Mouse (Mus musculus): ENCODE measurements around the gene Hoxc11. TPM values are rescaled to one million over a fixed set of nuclear protein-coding genes. Genes with fewer than 3 reads are reported as not detected.

Gene Hoxc11
- total RNA-seq, 1 experiment from 2014 or later = not detected

DNA sequence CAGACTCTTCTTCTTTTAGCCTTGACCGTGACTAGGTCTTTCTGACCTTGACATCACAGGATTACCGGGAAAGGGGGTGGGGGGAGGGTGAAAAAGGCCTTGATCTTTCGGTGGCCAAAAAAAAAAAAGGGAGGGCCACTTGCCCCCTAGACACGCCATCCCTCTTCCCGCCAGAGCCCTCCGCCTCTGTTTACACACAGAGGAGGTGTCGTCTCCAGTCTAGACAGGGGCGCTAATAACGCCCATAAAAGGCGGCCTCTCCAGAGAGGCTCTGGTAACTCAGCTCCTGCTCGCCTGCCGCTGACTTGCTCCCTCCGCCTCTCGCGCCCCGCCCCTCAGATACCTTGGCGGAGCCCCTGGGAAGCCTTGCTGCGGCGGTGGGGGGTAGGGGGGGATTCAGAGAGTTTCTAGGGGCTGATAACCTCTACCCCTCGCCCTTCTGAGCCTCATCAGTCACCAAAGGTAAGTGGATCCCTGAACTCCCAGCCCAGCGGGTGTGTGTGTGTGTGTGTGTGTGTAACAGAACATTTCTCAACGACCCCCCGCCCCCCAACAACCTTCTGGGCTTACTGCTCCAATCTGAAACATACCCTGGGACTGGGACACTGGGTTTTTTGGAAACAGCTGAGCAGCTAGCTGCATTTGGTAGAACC is 22.4 kb upstream of the Hoxc11 start:
- no peak for ATAC-seq (replicated peaks in 1 of 2; ENCODE audit: insufficient read depth in 1 of 2, low FRiP score in 2 of 2, low TSS enrichment in 1 of 2, low read depth in 1 of 2, poor library complexity in 2 of 2, severe bottlenecking in 2 of 2)

DNA sequence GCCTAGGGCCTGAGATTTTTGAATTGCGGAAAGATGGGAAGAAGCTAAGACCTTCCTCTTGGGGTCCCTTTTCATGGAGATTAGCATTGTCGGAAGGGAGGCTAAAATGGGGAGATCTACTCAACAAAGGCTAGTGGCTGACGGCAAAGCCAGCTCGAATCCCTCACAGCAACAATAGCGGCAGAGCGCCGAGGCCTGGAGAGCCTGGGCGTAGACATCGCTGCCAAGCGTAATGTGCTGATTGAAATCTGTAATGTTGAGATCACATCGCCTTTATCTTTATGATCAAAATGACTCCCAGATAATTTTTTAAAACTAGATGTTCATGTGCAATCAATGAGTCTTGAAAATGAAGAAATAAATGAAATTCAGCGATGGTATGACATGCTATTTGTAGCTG is 19.8 kb upstream of the Hoxc11 start:
- no peak for ATAC-seq (replicated peaks in 1 of 2; ENCODE audit: insufficient read depth in 1 of 2, low FRiP score in 2 of 2, low TSS enrichment in 1 of 2, low read depth in 1 of 2, poor library complexity in 2 of 2, severe bottlenecking in 2 of 2)

- no peak for ATAC-seq (replicated peaks in 1 of 2; ENCODE audit: insufficient read depth in 1 of 2, low FRiP score in 2 of 2, low TSS enrichment in 1 of 2, low read depth in 1 of 2, poor library complexity in 2 of 2, severe bottlenecking in 2 of 2)
These were observed 19.3 kb upstream of the Hoxc11 start for GRCm38 (mm10) chr15:102934897-102935296.

DNA sequence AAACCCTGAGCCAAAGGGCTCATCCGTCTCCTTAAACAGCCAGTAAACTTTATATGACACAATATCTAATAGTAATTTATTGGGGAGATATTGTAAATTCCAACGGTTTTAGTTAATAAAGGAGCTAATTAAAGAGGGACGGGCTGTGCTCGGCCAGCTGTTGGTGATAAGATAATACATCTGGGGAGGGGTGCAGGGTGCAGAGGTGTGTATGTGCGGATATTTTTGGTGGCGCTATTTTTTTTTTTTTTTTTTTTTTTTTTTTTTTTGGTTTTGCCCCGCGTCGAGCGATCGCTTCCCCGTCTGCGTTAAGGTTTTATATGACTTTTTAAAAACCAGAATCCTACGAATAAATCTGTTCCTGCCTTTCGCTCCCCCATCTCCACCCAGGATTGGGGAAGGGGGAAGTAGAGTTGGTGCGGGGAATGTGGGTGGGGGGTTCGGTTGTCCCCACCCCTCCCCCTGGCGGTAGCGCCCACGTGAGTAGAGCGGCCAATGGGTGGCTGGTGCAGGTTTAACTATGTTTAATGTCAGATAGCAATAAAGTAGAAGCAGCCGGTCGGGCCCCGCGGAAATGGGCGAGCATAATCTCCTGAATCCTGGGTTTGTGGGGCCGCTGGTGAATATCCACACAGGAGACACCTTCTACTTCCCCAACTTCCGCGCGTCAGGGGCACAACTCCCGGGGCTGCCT is 17.8 kb upstream of the Hoxc11 start, which contains the start of gene Hoxc12:
Hoxc12 (plus strand) TSS at position 479 of the 694 bp plus-strand sequence.
- ATAC-seq (replicated peaks in 1 of 2; ENCODE audit: insufficient read depth in 1 of 2, low FRiP score in 2 of 2, low TSS enrichment in 1 of 2, low read depth in 1 of 2, poor library complexity in 2 of 2, severe bottlenecking in 2 of 2) = no peak

GRCm38 (mm10) chr15:102937036-102937666 is 17.1 kb upstream of the Hoxc11 start:
- no peak for ATAC-seq (replicated peaks in 1 of 2; ENCODE audit: insufficient read depth in 1 of 2, low FRiP score in 2 of 2, low TSS enrichment in 1 of 2, low read depth in 1 of 2, poor library complexity in 2 of 2, severe bottlenecking in 2 of 2)

DNA sequence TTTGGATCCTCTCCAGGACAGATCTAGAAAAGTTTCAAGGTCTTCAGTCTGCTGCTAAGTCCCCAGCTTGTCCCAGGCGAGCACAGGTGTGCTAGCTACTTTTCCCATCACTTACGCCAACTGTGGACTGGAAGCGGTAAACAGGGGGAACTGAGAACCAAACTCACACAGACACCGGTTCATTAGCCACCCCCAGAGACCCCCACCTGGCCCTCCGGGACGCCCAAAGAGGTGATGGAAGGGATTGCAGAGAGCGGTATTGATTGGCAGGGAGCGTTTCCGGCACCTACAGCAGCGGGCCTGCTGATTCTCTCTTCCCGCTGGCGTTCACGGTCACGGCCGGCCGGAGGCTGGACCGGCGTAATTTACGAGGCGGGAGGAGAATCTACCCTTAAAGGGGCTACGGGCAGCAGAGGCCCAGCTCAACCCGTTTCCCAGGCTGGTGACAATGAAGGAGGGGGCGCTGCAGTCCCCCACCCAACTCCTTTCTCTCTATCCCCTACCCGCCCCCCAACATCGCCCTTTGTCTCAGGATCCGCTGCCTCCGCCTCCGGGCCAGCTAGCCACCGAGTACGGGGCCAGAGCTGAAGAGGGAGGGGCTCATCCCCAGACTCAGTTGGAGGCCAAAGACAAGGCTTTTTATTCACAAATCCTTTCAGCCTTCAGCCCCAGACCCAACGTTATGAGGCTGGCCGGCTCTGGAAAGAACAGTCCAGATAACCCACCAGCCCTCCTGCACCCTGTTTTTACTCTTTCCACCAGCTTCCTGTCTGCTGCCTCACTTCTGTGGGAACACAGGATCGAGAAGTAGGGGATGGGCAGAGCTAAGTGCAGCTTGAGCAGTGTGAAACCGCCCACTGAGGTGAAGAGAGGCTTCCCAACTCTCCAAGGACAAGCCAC is 14.7 kb upstream of the Hoxc11 start:
- no peak for ATAC-seq (replicated peaks in 1 of 2; ENCODE audit: insufficient read depth in 1 of 2, low FRiP score in 2 of 2, low TSS enrichment in 1 of 2, low read depth in 1 of 2, poor library complexity in 2 of 2, severe bottlenecking in 2 of 2)

GRCm38 (mm10) chr15:102942739-102943467 is 11.3 kb upstream of the Hoxc11 start:
- no peak; a peak in 1 of 4 replicates for ATAC-seq (replicated peaks in 1 of 2; ENCODE audit: insufficient read depth in 1 of 2, low FRiP score in 2 of 2, low TSS enrichment in 1 of 2, low read depth in 1 of 2, poor library complexity in 2 of 2, severe bottlenecking in 2 of 2)

DNA sequence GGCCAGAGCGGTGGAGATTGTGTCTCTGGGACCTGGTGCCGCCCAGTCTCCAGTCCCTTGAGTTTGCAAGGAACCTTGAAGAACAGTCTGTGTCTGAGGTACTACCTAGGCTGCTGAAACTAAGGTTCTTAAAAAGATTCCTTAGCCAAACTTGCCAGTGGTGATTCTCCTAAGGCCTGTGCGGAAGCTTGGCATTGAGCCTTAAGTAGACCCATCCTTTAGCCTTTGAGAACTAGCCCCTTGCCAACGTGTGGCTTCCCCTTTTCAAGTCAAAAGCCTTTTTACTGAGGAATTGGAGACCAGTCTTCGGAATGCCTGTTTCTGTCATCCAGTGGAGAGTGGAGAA is 10.8 kb upstream of the Hoxc11 start:
- no peak for ATAC-seq (replicated peaks in 1 of 2; ENCODE audit: insufficient read depth in 1 of 2, low FRiP score in 2 of 2, low TSS enrichment in 1 of 2, low read depth in 1 of 2, poor library complexity in 2 of 2, severe bottlenecking in 2 of 2)

GRCm38 (mm10) chr15:102945185-102946077 is 8.8 kb upstream of the Hoxc11 start:
- no peak for ATAC-seq (replicated peaks in 1 of 2; ENCODE audit: insufficient read depth in 1 of 2, low FRiP score in 2 of 2, low TSS enrichment in 1 of 2, low read depth in 1 of 2, poor library complexity in 2 of 2, severe bottlenecking in 2 of 2)

GRCm38 (mm10) chr15:102947276-102947675 is 7.0 kb upstream of the Hoxc11 start:
- no peak for ATAC-seq (replicated peaks in 1 of 2; ENCODE audit: insufficient read depth in 1 of 2, low FRiP score in 2 of 2, low TSS enrichment in 1 of 2, low read depth in 1 of 2, poor library complexity in 2 of 2, severe bottlenecking in 2 of 2)

DNA sequence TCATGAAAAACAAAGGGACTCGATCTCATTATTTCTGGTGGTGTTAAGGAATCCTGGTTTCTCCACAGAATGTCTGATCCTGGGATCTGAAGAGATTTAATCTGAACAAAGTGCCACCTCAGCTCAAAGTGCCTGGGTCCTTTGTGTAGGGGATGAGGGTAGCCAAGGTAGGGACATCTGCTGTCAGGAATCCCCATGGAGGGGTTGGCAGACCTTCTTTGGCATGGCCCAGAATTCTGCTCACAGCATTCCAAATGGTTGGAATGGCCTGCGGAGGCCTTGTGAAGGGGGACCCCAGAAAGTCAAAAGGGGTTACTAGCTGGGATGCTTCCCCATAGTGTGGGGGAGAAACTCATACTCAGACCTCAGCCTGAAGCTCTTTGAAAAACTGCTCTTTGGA is 5.4 kb upstream of the Hoxc11 start:
- no peak for ATAC-seq (replicated peaks in 1 of 2; ENCODE audit: insufficient read depth in 1 of 2, low FRiP score in 2 of 2, low TSS enrichment in 1 of 2, low read depth in 1 of 2, poor library complexity in 2 of 2, severe bottlenecking in 2 of 2)

DNA sequence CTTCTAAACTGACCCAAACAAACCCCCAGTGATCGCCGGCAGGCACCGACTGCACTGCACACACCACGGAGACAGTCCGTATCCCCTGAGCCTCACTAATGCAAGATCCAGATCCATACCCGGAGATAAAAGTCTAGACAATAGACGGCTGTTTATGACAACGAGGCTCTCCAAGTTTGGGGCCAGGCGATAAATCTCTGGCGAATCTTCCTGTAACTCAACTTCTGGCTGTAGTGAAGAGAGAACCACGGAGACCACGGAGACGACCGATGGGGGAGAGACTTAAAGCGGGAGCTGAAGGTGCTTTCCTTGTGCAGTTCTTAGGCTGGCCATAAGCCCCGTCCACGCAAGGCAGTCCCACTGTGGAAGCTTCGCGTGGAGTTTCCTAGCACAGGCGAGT is 4.5 kb upstream of the Hoxc11 start:
- no peak for ATAC-seq (replicated peaks in 1 of 2; ENCODE audit: insufficient read depth in 1 of 2, low FRiP score in 2 of 2, low TSS enrichment in 1 of 2, low read depth in 1 of 2, poor library complexity in 2 of 2, severe bottlenecking in 2 of 2)

DNA sequence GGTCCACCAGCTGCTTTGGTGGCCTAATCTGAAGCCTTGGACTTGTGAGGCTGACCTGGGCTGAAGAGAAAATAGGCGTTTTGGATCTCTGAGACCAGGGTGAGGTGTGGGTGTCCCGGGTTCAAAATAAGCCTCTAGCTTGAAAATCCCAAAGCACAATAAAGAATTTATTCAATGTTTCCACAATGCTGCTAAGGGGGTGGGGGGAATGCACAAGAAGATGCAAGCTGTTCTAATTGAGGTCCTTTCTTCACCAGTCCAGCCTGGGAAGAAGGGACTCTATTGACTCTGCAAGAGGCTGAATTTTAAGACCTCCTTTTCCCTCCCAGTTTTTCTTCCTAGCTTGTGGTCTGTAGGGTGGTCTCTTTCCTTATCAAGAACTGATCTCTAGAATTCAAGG is 3.4 kb upstream of the Hoxc11 start:
- no peak for ATAC-seq (replicated peaks in 1 of 2; ENCODE audit: insufficient read depth in 1 of 2, low FRiP score in 2 of 2, low TSS enrichment in 1 of 2, low read depth in 1 of 2, poor library complexity in 2 of 2, severe bottlenecking in 2 of 2)

DNA sequence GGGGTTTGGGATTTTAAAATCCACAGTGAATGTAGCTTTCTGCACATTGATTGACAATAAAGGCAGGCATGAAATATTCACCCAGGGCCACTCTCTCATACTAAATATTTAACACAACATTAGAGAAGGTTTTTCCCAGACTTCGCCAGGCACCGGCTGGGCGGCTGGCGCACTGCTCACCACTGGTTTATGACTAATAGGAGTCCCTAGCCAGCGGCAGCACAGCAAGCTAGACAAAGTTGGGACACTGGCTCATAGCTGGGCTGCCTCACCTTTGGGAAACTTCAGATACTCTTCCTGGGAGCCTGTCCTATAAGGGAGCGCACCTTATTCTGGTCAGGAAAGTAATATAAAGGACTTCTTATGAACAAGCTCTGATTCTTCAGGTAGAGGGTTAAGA is 666 bp upstream of the Hoxc11 start:
- no peak for ATAC-seq (replicated peaks in 1 of 2; ENCODE audit: insufficient read depth in 1 of 2, low FRiP score in 2 of 2, low TSS enrichment in 1 of 2, low read depth in 1 of 2, poor library complexity in 2 of 2, severe bottlenecking in 2 of 2)

DNA sequence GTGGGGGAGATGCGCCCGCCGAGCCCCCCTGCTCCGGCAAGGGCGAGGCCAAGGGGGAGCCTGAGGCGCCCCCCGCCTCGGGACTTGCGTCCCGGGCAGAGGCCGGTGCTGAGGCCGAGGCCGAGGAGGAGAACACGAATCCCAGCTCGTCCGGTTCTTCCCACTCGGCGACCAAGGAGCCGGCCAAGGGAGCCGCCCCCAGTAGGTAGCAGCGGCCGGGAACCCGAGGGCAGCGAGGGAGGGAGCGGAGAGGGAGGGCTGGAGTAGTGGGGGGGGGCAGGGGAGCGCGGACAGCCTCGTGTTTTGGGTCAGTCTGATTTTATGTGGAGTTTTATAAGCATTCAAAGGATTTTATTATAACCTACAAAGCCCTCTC is 768 bp downstream of the Hoxc11 start:
- ATAC-seq (replicated peaks in 1 of 2; ENCODE audit: insufficient read depth in 1 of 2, low FRiP score in 2 of 2, low TSS enrichment in 1 of 2, low read depth in 1 of 2, poor library complexity in 2 of 2, severe bottlenecking in 2 of 2) = no peak

DNA sequence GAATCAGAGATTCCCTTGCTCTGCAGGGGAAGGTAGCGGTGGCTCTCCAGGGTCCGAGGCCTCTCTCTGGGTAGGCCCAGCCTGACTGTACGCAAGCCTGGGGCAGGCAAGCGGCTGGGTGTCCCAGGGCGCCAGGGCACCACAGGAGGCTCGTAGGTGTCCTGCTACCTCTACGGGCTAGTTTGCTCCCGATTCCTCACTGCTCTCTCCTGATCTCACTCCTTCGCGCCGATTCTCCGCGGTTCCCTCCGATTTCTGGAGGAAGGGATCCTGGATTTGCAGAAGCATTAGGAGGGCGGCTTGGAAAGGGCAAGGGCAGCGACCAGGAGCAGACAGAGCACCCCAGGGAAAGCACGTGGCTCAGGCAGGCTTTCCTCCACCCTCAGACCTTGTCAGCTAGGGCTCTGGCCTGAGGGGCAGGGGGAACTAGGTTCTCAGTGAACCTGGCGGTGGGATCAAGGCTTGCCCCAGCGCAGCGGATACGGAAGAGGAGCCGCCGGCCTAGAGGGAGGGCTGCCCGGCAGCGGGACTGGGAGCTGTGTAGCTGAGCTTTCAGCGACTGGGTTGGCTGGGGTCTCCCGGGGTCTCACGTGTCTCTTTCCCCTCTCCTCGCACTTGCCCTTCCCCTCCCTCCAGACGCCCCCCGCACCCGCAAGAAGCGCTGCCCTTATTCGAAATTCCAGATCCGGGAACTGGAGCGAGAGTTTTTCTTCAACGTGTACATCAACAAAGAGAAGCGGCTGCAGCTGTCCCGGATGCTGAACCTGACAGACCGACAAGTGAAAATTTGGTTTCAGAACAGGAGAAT is 1.8 kb downstream of the Hoxc11 start:
- peak in 1 of 2 experiments; percentile 21; a peak in 1 of 4 replicates for ATAC-seq (replicated peaks in 1 of 2; ENCODE audit: insufficient read depth in 1 of 2, low FRiP score in 2 of 2, low TSS enrichment in 1 of 2, low read depth in 1 of 2, poor library complexity in 2 of 2, severe bottlenecking in 2 of 2)

All from hematopoietic stem cell, adult 5-6 weeks (primary cell).